Mouse (Mus musculus) Patski (cell line): ENCODE measurements around the gene Prkag2. TPM values are rescaled to one million over a fixed set of nuclear protein-coding genes. Genes with fewer than 3 reads are reported as not detected.

Source experiments
- ATAC-seq: fragments of 100-300 bp; one replicate; pipeline ENCODE4 v1.8.0; 2021
- CTCF ChIA-PET: fragments of 350-600 bp; sonication (Branson Sonifier 250); formaldehyde crosslinking; loops from one replicate; lab custom pipeline; 2022; ENCODE audit warnings: inconsistent platforms; lab: Charles Lee
- POLR2A ChIA-PET: fragments of 350-600 bp; sonication (Branson Sonifier 250); formaldehyde crosslinking; loops from one replicate; lab custom pipeline; 2022; ENCODE audit warnings: antibody characterized with exemption, inconsistent platforms; lab: Charles Lee
- DNase-seq: peaks from one replicate; pipeline ENCODE4 v3.0.0-alpha.2; 2011; ENCODE audit warnings: low read depth, low spot score
- H3K27me3 ChIP-seq: fragments of 371-371 bp; one replicate; pipeline ENCODE4 v1.5.1; 2021
- CTCF ChIP-seq: fragments of 100-300 bp; IDR thresholded peaks from one replicate; pipeline ENCODE4 v1.5.1; 2021
- in situ Hi-C: fragments of 300-500 bp; cut with MboI; formaldehyde crosslinking; loops from 3 replicates; pipeline ENCODE4 v1.11.1; 2018; ENCODE audit warnings: low pct_unique_long_range_greater_than_20kb, mixed read lengths
- polyA plus RNA-seq: library from polyadenylated mRNA; unstranded; gene quantifications from one replicate; pipeline ENCODE4 v1.2.3, GENCODE M21; 2021

Prkag2 gene
- 37.7 TPM for polyA plus RNA-seq

DNA sequence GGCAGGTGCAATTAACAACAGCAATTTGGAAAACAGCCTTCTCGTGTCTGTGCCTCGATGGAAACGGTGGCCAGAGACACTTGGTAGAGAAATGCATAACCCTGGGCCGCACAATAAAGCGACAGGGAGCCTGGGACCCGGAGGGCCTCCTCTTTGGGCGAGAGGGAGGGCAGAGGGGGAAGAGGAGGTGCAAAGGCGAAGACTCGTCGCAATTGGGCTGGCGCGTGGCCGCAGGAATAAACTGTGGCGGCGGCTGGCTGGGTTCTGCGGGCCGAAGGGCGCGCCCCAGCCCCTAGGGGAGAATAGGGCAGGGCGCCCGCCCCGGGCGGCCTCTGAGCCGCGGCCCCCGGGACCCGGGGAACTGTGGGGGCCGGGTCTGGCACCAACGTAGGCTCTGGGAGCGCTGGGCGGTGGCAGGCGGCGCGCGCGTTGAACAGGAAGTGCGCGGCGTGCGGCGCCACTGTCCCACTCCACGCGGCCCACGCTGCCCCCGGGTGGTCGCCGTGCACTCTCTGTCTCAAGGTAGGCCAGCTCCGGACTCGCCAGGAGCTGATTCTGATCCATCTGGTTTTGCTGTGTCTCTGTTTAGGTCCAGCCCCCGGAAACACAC lies at the start of gene Prkag2:
Gene Prkag2, minus strand, starts transcription at position 127 of the 610 bp plus-strand sequence.
- ChIA-PET POLR2A (no interaction called here), CTCF (no interaction called here)
- H3K27me3 ChIP-seq: no peaks in the 10 kb centered on the region
- no peak for TF ChIP-seq CTCF
- ATAC-seq: peak; percentile 61
- no peak for DNase-seq
- in situ Hi-C loops: no loop called here

DNA sequence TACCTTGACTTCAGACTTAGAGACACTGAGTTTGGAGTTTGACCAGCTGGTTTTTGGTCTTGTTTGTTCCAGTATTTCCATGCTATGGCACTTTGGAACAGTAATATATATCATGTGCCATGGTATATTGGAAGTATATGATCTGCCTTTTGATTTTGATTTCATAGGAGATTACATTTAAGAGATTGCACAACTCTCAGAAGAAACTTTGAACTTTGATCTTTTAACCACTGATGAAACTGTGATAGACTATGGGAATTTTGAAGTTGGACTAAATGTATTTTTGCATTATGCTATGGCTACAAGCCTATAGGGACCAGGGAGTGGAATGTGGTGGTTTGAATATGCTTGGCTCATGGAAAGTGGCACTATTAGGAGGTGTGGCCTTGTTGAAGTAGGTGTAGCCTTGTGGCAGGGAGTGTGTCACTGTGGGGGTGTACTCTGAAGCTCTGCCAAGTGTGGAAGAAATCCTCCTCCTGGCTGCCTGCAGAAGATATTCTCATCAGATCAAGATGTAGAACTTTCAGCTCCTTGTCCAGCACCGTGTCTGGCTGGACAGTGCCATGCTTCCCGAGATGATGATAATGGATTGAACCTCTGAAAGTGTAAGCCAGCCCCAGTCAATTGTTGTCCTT lies 49.0 kb upstream of the Prkag2 start:
- CTCF ChIA-PET: interaction anchor here (1.0 to 4.0 kb wide), 2 partner anchors 16 to 139 kb away, joined by 3 to 13 read pairs; no protein-coding TSS in a partner anchor
- in situ Hi-C loops: no loop called here
- peaks cover 21% of the 10 kb centered on the region for H3K27me3 ChIP-seq

GRCm38 (mm10) chr5:25146705-25147104 lies 46.3 kb upstream of the Prkag2 start:
- ChIA-PET CTCF (no interaction called here), POLR2A (no interaction called here)
- no peak for TF ChIP-seq CTCF
- ATAC-seq (no peak), DNase-seq (no peak)
- peaks cover 23% of the 10 kb centered on the region for H3K27me3 ChIP-seq
- in situ Hi-C loops: no loop called here

More for the DNA sequence above, 49.0 kb upstream of the Prkag2 start:
- TF ChIP-seq CTCF: no peak
- DNase-seq (no peak), ATAC-seq (no peak)
- POLR2A ChIA-PET: interaction anchor here (1.1 to 1.3 kb wide), 2 partner anchors 28 to 40 kb away, joined by 3 to 4 read pairs; no protein-coding TSS in a partner anchor

DNA sequence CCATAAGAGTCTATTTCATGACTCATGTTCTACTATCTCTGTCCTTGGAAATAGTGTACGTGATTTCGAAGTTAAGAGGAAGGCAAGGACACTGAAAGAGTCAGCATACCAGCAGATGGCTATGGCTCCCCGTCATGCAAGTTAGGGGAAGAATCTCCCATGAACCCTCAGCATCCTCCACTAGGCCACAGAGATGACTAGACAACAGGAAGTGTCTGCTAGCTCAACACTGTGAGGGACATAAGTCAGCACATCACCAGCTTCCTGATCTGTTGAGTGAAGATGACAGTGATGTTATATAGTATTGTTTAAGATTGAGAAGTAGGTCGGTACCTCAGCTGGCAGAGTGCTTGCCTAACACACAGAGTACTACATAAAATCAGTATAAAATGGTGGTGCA lies 27.4 kb upstream of the Prkag2 start:
- CTCF ChIA-PET: interaction anchor here (1.3 to 1.6 kb wide), 2 partner anchors 10 to 16 kb away, joined by 4 read pairs; no protein-coding TSS in a partner anchor
- ATAC-seq: no peak
- TF ChIP-seq CTCF: no peak
- in situ Hi-C loops: no loop called here
- no peak for DNase-seq
- POLR2A ChIA-PET: no interaction called here
- H3K27me3 ChIP-seq: peaks cover 4% of the 10 kb centered on the region

DNA sequence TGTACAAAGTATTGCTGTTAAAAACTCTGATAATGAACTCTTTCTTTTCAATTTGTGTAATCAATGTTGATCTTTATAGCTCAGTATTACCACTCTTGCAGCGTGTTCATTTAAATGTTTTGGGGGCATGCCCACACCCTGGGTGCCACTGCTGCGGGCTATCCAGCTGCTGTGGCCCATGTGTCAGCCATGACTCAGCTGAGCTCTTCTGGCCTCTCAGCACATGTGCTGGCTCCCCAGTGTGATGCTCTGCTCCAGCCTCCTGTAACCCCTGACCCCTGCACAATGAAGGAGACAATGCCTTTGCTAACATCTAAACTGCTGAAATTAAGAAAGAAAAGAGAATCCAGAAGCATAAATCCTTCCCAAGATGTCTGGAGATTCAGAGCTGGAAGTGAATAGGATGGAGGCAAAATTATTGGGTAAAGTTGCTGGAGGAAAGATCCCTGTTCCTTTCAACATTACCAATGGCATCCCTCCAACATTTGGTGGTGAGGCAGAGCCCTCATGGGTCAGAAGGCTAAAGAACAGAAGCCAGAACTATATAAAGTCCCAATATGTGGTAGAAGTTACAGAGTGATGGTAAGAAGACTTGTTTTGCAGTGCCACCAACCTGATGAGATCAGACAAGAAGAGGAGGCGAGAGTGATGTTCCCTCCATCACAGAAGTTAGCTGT lies 25.6 kb upstream of the Prkag2 start:
- peaks cover 7% of the 10 kb centered on the region for H3K27me3 ChIP-seq
- no peak for TF ChIP-seq CTCF
- CTCF ChIA-PET: no interaction called here
- POLR2A ChIA-PET: no interaction called here
- no peak for DNase-seq
- no peak for ATAC-seq
- in situ Hi-C loops: no loop called here

GRCm38 (mm10) chr5:25122534-25122933 lies 22.1 kb upstream of the Prkag2 start:
- TF ChIP-seq CTCF: no peak
- ATAC-seq (no peak), DNase-seq (no peak)
- POLR2A ChIA-PET: no interaction called here
- peaks cover 17% of the 10 kb centered on the region for H3K27me3 ChIP-seq
- CTCF ChIA-PET: no interaction called here
- in situ Hi-C loops: no loop called here

GRCm38 (mm10) chr5:25119148-25119547 lies 18.7 kb upstream of the Prkag2 start:
- POLR2A ChIA-PET: no interaction called here
- ATAC-seq (no peak), DNase-seq (no peak)
- CTCF ChIA-PET: interaction anchor here (1.3 kb wide), 1 partner anchor 26 kb away, joined by 4 read pairs; no protein-coding TSS in a partner anchor
- in situ Hi-C loops: no loop called here
- peaks cover 17% of the 10 kb centered on the region for H3K27me3 ChIP-seq
- TF ChIP-seq CTCF: no peak

DNA sequence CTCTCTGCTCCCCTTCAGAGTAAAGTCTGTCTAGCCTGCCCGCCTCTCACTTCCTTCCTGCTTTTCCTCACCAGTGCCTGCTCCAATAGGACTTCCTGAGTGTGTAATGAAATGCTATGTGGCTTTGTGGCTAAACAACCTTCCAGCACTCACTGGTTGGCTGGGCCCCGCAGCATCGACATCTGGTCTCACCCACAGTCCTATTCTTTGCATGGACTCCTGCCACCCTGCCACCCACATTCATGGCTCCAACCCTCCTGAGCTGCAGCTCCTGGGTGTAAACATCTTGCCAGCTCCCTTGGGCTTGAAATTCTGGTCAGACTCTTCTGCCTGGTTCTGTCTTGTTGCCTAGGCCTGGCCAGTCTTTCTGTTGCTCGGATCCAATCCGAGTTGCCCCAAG lies 15.6 kb upstream of the Prkag2 start:
- CTCF ChIA-PET: no interaction called here
- H3K27me3 ChIP-seq: peaks cover 14% of the 10 kb centered on the region
- ATAC-seq (no peak), DNase-seq (no peak)
- in situ Hi-C loops: no loop called here
- no peak for TF ChIP-seq CTCF
- POLR2A ChIA-PET: no interaction called here

DNA sequence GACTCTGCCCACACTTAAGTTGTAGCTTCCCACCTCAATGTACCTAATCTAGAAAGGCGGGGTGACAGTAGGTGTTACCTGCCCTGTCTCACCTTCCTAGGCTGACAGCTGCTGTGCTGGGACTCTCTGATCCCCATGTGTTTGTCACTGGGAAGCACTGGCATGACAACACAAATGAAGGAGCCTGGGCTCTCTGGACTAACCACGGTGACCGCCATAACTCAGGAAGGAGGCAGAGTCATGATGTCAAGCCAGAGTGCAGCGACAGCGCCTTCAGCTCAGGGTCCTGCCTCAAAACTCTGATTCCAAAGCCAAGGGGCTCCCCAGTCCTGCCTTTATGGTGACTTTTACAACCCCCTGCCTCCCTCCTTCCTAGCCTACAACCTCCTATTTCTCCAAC lies 14.8 kb upstream of the Prkag2 start:
- H3K27me3 ChIP-seq: peaks cover 8% of the 10 kb centered on the region
- in situ Hi-C loops: no loop called here
- ChIA-PET POLR2A (interaction anchor here (1.1 kb wide), 1 partner anchor 90 kb away, joined by 3 read pairs; no protein-coding TSS in a partner anchor), CTCF (interaction anchor here (0.8 to 1.1 kb wide), 2 partner anchors 9 to 104 kb away, joined by 3 read pairs; no protein-coding TSS in a partner anchor)
- no peak for TF ChIP-seq CTCF
- DNase-seq (no peak), ATAC-seq (no peak)

GRCm38 (mm10) chr5:25114110-25114509 lies 13.7 kb upstream of the Prkag2 start:
- in situ Hi-C loops: no loop called here
- CTCF ChIA-PET: interaction anchor here (1.1 to 1.5 kb wide), 3 partner anchors 11 to 103 kb away, joined by 3 to 4 read pairs (median 3); no protein-coding TSS in a partner anchor
- ATAC-seq: no peak
- POLR2A ChIA-PET: interaction anchor here (0.6 kb wide), 1 partner anchor 968 kb away, joined by 3 read pairs; no protein-coding TSS in a partner anchor
- H3K27me3 ChIP-seq: no peaks in the 10 kb centered on the region
- DNase-seq: no peak
- TF ChIP-seq CTCF: no peak
